Mouse (Mus musculus): ENCODE measurements around the gene Ppp1r13l. TPM values are rescaled to one million over a fixed set of nuclear protein-coding genes. Genes with fewer than 3 reads are reported as not detected.

Ppp1r13l gene
- polyA plus RNA-seq (2016; fragmentation: Nextera tagmentation; extraction: Ambion mirVana) = 12.0 and 16.2 TPM in 2 replicates

- Histone ChIP-seq H3K4me1 (peaks cover 59% of the 10 kb centered on the region), H3K4me3 (peak within 1 kb of the TSS; percentile 73), H3K36me3 (peaks cover 34% of the 10 kb centered on the region), H3K9me3 (no peaks in the 10 kb centered on the region), H3K27me3 (ENCODE audit: insufficient read depth, poor library complexity, severe bottlenecking) (no peaks in the 10 kb centered on the region), H3K27ac (peak within 1 kb of the TSS; percentile 92)
- DNase-seq (ENCODE audit: low spot score) = peak; percentile 94
- WGBS = under 1% methylated on average over 31 of the region's 31 CpGs
Measured at GRCm38 (mm10) chr7:19359299-19359891, at the start of gene Ppp1r13l, which contains the start of gene Cd3eap. Gene Ppp1r13l (plus strand): TSS chr7:19359749. Gene Cd3eap (minus strand): TSS chr7:19359483.

DNA sequence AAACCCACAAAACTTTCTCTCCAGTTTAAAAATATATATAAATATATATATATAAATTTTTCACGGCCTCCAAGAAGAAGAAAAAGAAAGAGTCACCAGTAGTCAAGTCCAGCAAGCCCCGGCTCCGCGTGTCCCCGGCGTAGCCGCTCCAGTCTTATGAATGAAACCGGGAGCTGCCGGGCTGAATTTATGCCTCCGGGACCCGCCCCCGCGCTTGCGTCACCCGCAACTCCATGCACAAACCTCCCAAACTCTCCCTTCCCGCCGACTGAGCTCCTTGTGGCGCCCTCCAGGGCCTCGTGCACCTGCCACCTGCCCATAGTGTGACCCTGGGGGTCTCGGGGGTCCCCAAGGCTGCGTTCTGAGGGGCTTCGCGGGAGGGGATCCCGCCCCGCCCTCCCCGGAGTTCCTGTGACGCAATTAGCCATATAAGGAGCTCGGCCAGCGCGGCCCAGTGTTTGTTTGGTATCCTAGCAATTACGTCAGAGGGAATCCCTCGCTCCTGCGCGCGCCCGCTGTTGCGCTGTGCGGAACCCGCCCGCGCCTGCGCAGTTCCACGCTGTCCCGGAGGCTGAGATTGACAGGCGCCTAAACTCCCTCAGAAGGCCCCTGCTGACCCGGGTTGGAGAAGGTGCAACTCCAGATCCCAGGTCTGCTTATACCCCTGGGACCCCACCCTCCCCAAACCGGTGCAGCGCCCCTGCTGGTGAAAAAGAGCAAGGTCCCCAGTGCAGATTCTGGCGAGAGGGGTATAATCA, 49.5 kb upstream of the Ppp1r13l start, which contains the start of gene Fosb:
Fosb (minus strand) TSS at position 168 of the 758 bp plus-strand sequence.
- Histone ChIP-seq H3K27ac (peak within 1 kb of the TSS; percentile 89), H3K36me3 (no peaks in the 10 kb centered on the region), H3K27me3 (ENCODE audit: insufficient read depth, poor library complexity, severe bottlenecking) (peaks cover 35% of the 10 kb centered on the region), H3K4me1 (peaks cover 29% of the 10 kb centered on the region), H3K9me3 (no peaks in the 10 kb centered on the region), H3K4me3 (peak within 1 kb of the TSS; percentile 86)
- peak; percentile 98 for DNase-seq (ENCODE audit: low spot score)
- WGBS = under 1% methylated on average over 49 of the region's 49 CpGs

- Histone ChIP-seq H3K9me3 (no peaks in the 10 kb centered on the region), H3K27me3 (ENCODE audit: insufficient read depth, poor library complexity, severe bottlenecking) (peaks cover 35% of the 10 kb centered on the region), H3K27ac (no peak overlapping the region), H3K4me3 (no peak overlapping the region), H3K4me1 (peaks cover 30% of the 10 kb centered on the region), H3K36me3 (no peaks in the 10 kb centered on the region)
- no peak for DNase-seq (ENCODE audit: low spot score)
- 36% methylated on average over 4 of the region's 4 CpGs for WGBS
Measured at GRCm38 (mm10) chr7:19311991-19312390, 47.6 kb upstream of the Ppp1r13l start.

DNA sequence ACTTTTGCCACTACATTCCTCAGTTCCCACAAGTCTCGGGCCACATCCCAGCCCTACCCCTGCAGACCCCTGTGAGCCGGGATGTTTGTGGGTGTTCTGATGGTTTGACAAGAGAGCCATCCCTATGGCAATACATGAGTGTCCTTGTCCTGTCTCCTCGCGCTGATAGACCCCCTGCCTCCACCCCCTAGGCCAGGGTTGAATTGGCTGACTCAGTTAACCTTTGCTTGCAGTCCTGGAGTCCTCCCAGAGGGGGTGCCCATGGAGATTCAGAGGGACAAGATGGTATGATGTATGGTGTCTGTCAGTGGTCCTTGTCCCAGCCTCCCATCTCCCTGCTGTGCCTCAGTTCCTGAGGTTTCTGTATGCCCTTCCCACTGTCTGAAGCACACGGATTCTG, 45.5 kb upstream of the Ppp1r13l start:
- DNase-seq (ENCODE audit: low spot score) = no peak
- Histone ChIP-seq H3K9me3 (no peaks in the 10 kb centered on the region), H3K4me3 (no peak overlapping the region), H3K36me3 (no peaks in the 10 kb centered on the region), H3K27me3 (ENCODE audit: insufficient read depth, poor library complexity, severe bottlenecking) (peaks cover 39% of the 10 kb centered on the region), H3K4me1 (peaks cover 17% of the 10 kb centered on the region), H3K27ac (no peak overlapping the region)
- WGBS = 45% methylated on average over 5 of the region's 5 CpGs

DNA sequence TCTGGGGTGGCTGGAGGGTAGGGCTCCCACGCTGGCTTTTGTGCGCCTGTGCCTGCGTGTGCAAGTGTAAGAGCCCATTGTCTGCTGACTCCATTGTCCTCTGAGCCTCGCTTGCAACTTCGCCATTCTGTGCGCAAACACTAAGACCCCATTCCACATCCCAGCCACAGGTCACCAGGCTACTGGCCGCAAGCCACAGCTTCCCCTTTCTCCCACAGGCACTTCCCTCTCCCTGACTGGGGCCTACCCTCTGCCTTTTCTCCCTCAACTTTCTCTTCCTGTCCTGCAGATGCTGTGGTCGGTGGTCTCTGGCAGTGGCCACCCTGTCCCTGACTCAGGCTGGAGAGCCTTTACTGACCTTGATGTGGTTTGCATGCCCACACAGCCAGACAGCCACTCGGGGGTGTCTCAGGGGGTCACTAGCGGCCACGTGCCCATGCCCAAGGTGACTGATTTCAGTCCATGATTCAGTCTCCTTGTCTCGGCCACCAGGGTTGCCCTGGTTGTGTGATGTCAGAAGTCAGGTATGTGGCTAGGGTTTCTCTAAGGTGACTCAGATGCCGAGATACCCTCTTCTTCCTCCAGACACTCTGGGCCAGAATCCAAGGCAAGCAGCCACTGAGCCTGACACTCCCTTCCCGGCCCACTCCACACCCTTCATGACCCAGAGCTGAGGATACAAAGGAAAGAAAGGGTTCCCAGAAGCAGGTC, 42.9 kb upstream of the Ppp1r13l start:
- Histone ChIP-seq H3K27me3 (ENCODE audit: insufficient read depth, poor library complexity, severe bottlenecking) (peaks cover 44% of the 10 kb centered on the region), H3K27ac (peak overlapping the region; percentile 29; the same call in 1 of the 2 replicates), H3K9me3 (no peaks in the 10 kb centered on the region), H3K4me3 (no peak overlapping the region), H3K4me1 (peaks cover 25% of the 10 kb centered on the region), H3K36me3 (no peaks in the 10 kb centered on the region)
- WGBS = 61% methylated on average over 14 of the region's 14 CpGs
- DNase-seq (ENCODE audit: low spot score) = no peak

DNA sequence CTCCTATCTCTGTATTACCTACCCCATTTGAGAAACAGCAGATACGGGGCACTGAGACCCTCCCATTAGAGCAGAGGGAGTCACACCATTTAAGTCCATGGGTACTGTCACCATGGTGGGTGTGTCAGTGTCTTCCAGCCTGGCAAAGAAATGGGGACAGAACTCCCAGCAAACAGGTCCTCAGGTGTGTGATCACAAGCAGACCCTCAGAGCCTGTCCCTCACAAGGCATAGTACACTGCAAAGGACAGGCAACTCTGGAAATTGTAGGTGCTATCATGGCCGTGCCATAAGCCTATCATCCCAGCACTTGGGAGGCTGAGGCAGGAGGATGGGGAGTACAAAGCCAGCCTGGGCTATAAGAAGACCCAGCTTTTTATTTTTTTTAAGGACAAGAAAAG, 41.3 kb upstream of the Ppp1r13l start:
- peaks cover 42% of the 10 kb centered on the region for H3K27me3 ChIP-seq (ENCODE audit: insufficient read depth, poor library complexity, severe bottlenecking)

GRCm38 (mm10) chr7:19318676-19319075, 40.9 kb upstream of the Ppp1r13l start:
- Histone ChIP-seq H3K36me3 (no peaks in the 10 kb centered on the region), H3K4me1 (peaks cover 36% of the 10 kb centered on the region), H3K27ac (no peak overlapping the region), H3K4me3 (no peak overlapping the region), H3K27me3 (ENCODE audit: insufficient read depth, poor library complexity, severe bottlenecking) (peaks cover 37% of the 10 kb centered on the region), H3K9me3 (no peaks in the 10 kb centered on the region)
- WGBS = 82% methylated on average over 7 of the region's 7 CpGs
- no peak for DNase-seq (ENCODE audit: low spot score)

More for the DNA sequence above, 41.3 kb upstream of the Ppp1r13l start:
- DNase-seq (ENCODE audit: low spot score) = no peak
- Histone ChIP-seq H3K9me3 (no peaks in the 10 kb centered on the region), H3K27ac (no peak overlapping the region), H3K4me1 (peaks cover 36% of the 10 kb centered on the region), H3K36me3 (no peaks in the 10 kb centered on the region), H3K4me3 (no peak overlapping the region)
- WGBS = 63% methylated on average over 2 of the region's 2 CpGs

- H3K4me1 ChIP-seq = peaks cover 36% of the 10 kb centered on the region
- peaks cover 36% of the 10 kb centered on the region for H3K27me3 ChIP-seq (ENCODE audit: insufficient read depth, poor library complexity, severe bottlenecking)
- no peaks in the 10 kb centered on the region for H3K36me3 ChIP-seq
- no peak for DNase-seq (ENCODE audit: low spot score)
- H3K27ac ChIP-seq = peak overlapping the region; percentile 83
- peak overlapping the region; percentile 60 for H3K4me3 ChIP-seq
- WGBS = 19% methylated on average over 9 of the region's 9 CpGs
- H3K9me3 ChIP-seq = no peaks in the 10 kb centered on the region
Measured at GRCm38 (mm10) chr7:19319458-19319857, 40.1 kb upstream of the Ppp1r13l start.

- DNase-seq (ENCODE audit: low spot score) = peak; percentile 98
- Histone ChIP-seq H3K4me1 (peaks cover 36% of the 10 kb centered on the region), H3K27me3 (ENCODE audit: insufficient read depth, poor library complexity, severe bottlenecking) (peaks cover 36% of the 10 kb centered on the region), H3K4me3 (peak overlapping the region; percentile 60), H3K36me3 (no peaks in the 10 kb centered on the region), H3K27ac (peak overlapping the region; percentile 83), H3K9me3 (no peaks in the 10 kb centered on the region)
- under 1% methylated on average over 41 of the region's 41 CpGs for WGBS
Measured at GRCm38 (mm10) chr7:19319906-19320305, 39.6 kb upstream of the Ppp1r13l start.

DNA sequence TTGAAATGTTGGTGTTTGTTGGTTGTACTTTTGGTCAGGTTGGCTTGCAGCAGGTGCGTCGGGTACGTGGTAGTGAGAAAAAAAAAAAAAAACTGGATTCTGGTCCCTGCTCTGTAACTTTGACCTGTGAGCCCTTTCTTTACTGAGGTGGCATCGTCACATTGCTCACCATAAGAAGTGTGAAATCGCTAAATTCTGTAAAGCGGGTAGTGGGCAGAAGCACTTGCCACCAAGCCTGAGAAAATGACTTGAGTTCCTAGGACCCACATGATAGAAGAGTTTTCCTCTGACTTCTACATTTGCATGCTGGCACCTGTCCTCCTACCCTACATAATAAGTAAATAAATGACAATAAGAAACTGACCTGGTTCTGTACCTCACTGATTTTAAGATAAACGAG, 38.9 kb upstream of the Ppp1r13l start:
- peak overlapping the region; percentile 83; the same call in 1 of the 2 replicates for H3K27ac ChIP-seq
- no peaks in the 10 kb centered on the region for H3K9me3 ChIP-seq
- H3K4me1 ChIP-seq = peaks cover 38% of the 10 kb centered on the region
- no peaks in the 10 kb centered on the region for H3K36me3 ChIP-seq
- 38% methylated on average over 7 of the region's 7 CpGs for WGBS
- peaks cover 28% of the 10 kb centered on the region for H3K27me3 ChIP-seq (ENCODE audit: insufficient read depth, poor library complexity, severe bottlenecking)
- H3K4me3 ChIP-seq = peak overlapping the region; percentile 60
- no peak for DNase-seq (ENCODE audit: low spot score)

- DNase-seq (ENCODE audit: low spot score) = no peak
- H3K4me1 ChIP-seq = peaks cover 44% of the 10 kb centered on the region
- no peaks in the 10 kb centered on the region for H3K36me3 ChIP-seq
- H3K4me3 ChIP-seq = no peak overlapping the region
- no peak overlapping the region for H3K27ac ChIP-seq
- H3K27me3 ChIP-seq (ENCODE audit: insufficient read depth, poor library complexity, severe bottlenecking) = peaks cover 20% of the 10 kb centered on the region
- 54% methylated on average over 5 of the region's 5 CpGs for WGBS
- no peaks in the 10 kb centered on the region for H3K9me3 ChIP-seq
Measured at GRCm38 (mm10) chr7:19321464-19321863, 38.1 kb upstream of the Ppp1r13l start.

DNA sequence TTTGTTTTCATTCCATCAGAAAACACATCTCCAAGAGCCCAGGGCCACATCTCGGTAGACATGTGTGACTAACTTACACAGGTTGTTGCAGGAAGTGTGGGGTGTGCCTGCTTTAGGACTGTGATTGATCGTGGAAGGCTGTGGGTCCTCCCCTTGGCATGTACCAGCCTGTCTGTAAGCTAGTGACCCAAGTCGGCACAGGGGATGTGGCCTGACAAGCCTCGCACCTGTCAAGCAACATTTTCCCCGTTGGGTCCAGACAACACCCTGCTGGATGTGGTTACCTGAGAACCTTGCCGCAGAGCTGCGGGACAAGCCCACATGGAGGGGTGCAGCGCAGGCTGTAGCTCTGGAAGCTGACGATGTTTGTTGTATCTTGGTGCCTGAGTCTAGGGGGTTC, 37.1 kb upstream of the Ppp1r13l start:
- WGBS = 35% methylated on average over 9 of the region's 9 CpGs

More for the DNA sequence above, 37.1 kb upstream of the Ppp1r13l start:
- Histone ChIP-seq H3K4me3 (no peak overlapping the region), H3K27ac (peak overlapping the region; percentile 23; the same call in 1 of the 2 replicates), H3K27me3 (ENCODE audit: insufficient read depth, poor library complexity, severe bottlenecking) (peaks cover 15% of the 10 kb centered on the region), H3K9me3 (no peaks in the 10 kb centered on the region), H3K36me3 (no peaks in the 10 kb centered on the region), H3K4me1 (peaks cover 50% of the 10 kb centered on the region)
- no peak for DNase-seq (ENCODE audit: low spot score)

All from heart, embryonic 10.5 days (tissue).